Mouse (Mus musculus) heart, adult 18-20 months (tissue): Measurements from ENCODE around the gene Gm49358. TPM values are rescaled to one million over a fixed set of nuclear protein-coding genes. Genes with fewer than 3 reads are reported as not detected.

Source experiments
- DNase-seq, 2 experiments: peaks; one replicate each; pipeline ENCODE4 v3.0.0; 2021 to 2022; ENCODE audit warnings: mixed read lengths in 1 of 2
- total RNA-seq, 2 experiments: library from RNA; stranded (reverse); gene quantifications; 2 replicates each; pipeline ENCODE4 v1.2.3; 2021

The Gm49358 gene
- total RNA-seq, 2 experiments from 2014 or later: 13.3 to 16.2 TPM

DNA sequence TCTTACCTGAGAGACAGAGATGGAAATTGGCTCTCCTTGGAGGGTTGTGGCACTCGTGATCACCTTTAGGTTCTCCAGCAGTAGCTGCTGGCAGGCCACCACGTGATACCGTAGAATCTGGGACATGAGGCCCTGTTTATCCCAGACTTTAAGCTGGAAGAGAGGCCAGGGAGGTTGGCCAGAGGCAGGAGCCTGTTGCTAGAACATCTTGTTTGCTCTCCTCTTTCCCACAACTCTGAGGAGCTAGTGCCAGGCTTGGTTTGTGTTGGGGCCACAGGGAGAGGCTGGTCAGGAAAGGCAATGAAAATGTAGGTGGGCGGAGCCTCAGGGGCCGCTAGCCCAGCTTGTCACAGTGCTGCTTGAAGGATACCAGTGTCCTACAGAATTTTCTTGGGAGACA is 108.8 kb downstream of the Gm49358 start:
- peak; percentile 15 to 16 for DNase-seq

DNA sequence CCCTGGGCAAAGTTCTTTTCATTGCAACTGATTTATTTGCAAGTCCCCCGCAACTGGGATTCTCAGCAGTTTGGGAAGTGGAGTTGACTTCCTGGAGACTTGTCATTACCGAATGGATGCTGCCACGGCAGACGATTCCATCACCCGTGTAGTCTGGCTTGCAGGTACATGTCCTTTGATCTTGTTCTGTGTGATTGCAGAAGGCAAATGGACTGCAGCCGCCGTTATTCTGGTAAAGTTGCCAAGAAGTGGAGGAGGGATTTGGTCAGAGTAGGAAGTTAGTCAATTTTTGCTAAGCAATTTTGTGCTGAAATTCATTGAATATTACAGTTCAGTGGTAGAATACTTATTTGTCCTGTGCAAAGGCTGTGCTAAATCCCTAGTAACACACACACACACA is 114.9 kb downstream of the Gm49358 start:
- DNase-seq: no peak

DNA sequence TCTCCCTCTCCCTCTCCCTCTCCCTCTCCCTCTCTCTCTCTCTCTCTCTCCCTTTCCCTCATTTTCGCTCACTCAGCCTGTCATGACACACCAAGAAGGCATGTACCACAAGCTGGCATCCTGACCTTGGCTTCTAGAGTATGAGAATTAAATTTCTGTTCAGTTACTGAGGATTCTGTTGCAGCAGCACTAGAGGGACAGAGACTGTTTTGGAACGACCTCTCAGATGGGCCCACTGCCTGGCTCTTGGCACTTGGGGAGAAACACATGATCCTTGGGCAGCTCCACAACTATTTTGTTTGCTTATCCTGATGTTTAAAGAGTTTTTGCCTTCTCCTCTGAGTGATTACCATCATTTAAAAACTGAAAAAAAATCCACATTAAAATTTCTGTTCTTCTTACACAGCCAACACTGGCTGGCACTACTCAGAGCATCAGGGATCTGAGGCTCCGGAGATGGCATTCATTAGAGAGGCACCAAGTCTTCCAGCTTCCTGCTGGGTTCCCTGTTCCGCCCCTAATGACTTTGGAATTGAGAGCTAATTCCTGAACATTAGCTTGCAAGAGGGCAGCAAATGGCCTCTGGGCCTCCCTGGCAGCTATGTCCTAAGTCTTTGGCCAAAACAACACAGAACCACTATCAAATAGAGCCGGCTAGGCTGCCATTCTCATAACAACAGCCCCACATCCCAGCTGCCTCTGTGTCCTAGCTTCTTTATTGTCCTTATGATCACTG is 116.5 kb downstream of the Gm49358 start:
- DNase-seq: no peak

GRCm38 (mm10) chr10:86881448-86881847 is 117.7 kb downstream of the Gm49358 start:
- no peak for DNase-seq

Other genes starting within 250 kb of the Gm49358 start
- 100 to 1,000 TPM; 319 to 364 TPM for gene Hsp90b1, start 58.5 kb upstream of the Gm49358 start, total RNA-seq
- 1 to 10 TPM; 1.5 to 1.9 TPM for gene Ttc41, start 58.2 kb upstream of the Gm49358 start, total RNA-seq
- 10 to 100 TPM; 33.7 to 35.6 TPM for gene Nt5dc3, start 15.0 kb downstream of the Gm49358 start, total RNA-seq
- gene Stab2, start 244.1 kb downstream of the Gm49358 start, total RNA-seq: 1 to 10 TPM in 1 of 2 experiments, under 1 TPM in 1; 0.25 to 1.9 TPM